Mouse (Mus musculus) urinary bladder, postnatal 25 days (tissue): ENCODE results near the gene Padi1.
A peak's percentile ranks its signal among the peaks of the same experiment; 100 is the strongest.

Experiments
- DNase-seq: peaks from one replicate; pipeline ENCODE4 v3.0.0; 2022; ENCODE audit warnings: low spot score

The Padi1 gene

DNA sequence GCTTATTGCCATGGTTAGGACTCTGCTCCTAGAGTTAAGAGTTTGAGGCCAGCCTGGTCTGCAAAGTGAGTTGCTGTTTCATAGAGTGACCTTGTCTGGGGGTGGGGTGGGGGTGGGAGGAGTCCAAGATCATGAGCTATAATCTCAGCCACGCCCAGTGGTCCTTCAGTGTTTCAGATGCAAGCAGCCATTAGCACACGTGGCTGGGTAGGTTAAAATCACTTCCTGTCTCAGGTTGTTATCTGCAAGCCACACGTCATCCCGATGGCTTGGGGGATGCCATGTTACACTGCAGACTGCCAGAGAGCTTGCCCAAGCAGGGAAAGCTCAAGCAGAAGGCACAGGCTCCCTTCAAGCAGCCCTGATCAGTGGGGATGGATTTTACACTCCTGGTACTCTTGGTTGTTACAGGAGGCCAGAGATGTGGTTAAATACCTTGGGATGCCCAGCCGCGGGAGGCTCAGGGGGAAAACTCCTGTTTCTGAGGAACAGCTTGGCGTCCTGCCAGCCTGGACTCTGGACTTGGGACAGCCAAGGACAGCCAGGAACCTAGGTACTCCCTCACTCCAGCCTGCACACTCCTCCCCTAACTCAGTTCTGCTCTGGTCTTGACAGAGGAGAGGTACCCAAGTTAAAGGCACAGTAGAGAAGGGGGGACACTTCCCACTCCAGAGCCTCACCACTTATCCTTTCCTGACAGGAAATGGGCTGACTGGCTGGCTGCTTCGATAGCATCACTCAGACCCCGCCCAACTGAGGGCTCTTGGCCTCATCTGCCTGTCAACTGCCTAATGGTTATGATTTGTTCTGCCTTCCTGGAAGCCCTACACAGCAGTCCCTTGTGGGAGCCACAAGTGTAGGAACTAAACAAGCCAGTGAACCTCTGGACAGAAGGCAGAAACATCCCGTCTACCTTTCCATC lies 29.3 kb downstream of the Padi1 start:
- no peak for DNase-seq

DNA sequence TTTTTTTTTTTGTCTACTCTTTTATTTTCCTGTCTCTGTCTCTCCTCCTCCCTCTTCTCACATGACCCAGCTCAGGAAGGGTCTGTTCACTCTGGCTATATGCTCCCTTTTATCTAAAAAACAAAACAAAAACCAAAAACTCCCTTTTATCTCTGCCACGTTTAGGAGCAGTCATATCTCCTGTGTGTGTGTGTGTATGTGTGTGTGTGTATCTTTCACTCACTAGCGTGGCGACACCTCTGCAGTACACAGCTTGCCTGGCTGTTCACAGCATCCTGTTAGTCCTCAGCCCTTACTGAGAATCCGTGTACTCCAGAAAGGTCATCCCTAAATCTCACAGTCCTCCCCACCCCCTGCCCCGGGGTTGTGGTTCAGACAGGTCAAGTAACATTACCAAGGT lies 30.1 kb downstream of the Padi1 start:
- no peak for DNase-seq

DNA sequence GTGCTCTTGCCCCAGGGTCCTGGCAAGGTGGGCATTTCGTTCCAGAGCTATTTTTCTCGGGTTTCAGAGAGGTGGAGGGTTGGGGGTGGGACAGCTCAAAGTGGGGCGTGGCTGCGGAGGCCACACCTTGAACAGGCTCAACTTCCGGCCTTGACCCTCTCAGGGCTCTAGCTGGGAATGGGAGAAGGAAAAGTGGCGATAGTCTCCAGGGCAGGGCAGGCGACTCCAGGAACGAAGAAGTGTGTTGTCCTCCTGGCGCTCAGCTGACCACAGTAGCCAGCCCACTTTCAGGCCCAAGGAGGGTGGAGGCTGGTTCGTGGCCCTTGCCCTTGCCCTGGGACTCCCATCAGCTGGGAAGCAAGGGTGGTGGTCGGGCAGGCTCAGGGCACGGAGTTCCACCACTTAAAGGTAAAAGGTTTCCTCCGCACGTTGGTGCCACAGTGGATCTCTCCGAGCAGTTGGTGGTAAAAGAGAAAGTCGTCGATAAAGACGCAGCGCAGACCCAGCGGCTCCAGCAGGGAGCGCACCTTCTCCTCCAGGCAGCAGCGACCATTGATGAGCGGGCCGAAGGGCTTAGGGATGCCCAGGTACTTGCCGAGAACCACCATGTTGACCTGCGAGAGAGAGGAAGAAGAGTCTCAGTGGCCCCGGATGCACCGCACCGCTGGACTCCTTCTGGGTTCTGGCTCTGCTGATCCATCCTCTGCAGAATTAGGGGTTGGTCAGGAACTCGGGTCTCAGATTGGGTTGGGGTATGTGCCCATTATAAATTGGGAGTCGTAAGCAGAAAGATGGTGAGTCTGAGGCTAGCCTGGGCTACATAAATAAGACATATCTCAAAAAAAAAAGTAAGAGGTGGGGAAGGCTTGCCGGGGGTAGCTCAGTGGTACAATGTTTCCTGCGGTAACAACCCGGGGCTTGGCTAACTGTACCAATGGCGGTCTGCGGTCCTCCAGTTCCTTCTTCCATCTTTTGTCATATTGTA lies 31.0 kb downstream of the Padi1 start:
- DNase-seq, result peak; percentile 48

DNA sequence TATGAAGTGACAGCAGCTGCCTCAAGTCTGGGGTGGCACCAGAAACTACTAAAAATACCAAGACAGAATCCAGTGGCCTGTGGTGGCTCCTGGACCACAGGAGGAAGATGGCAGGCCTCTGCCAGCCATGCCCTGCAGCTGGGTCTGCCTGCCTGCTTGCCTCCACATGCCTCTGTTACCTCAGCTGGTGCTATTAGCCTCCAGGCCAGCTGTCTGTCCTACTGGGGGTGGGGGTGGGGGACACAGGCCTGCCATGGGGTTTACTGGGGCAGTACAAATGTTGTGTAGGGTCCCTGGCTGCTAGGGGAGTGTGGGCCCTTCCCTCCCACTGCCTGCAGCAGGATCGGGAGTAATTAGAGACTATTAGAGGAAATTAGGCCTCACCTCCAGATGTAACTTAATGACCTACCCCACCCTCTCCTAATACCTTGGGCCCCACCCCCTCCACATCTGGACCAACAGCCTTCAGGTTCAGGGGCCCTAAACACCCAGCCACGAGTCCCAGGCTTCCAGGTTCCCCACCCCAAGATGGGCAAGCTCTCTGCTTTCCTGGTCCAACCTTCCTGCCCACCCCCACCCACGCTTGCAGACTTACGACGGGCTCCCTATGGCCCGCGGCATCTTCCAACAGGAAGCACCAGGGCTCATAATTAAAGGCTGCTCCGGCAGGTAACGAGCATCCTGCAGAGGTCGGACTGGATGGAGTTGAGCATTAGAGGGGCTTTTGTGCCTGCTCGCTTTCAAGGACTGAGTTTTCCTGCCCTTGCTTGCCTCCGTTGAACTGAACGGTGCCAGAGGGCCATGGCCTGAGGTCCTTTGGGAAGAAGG lies 32.0 kb downstream of the Padi1 start:
- no peak for DNase-seq

DNA sequence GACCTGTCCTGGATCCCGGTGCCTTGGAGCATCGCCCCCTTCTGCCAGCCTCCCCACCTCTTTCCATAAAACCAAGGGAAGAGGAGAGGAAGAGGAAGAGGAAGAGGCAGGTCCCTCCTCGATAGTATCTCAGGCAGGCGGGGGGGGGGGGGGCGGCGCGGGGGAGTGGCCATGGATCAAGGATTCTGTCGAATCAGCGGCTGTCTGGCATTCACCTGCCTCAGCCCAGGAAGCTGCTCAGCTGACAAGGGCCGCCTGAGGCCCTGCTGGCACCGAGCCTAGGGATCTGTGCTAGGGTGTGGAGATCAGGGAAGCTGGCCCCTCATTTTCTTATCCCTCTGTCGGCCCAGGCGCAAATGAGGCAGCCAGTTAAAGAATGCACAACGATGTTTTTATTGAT lies 33.0 kb downstream of the Padi1 start:
- DNase-seq, result no peak

DNA sequence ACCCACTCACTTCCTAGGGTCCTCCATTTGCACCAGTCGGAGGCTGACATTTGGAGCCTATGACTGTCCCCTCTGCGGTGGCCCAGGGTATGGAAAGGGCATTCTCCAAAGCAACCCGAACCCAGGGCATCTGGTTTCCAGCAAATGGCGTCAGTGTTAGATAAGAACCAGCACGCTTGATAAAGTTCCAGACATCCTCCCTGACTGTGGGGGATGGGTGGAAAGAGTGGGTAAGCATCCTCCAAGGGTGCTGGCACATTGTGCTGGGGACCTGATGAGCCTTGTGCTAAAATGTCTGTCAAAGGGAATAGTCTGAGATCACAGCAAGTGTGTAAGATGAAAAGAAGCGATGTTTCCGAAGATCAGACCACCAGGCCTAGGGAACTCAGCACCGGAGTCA lies 33.4 kb downstream of the Padi1 start:
- no peak for DNase-seq

DNA sequence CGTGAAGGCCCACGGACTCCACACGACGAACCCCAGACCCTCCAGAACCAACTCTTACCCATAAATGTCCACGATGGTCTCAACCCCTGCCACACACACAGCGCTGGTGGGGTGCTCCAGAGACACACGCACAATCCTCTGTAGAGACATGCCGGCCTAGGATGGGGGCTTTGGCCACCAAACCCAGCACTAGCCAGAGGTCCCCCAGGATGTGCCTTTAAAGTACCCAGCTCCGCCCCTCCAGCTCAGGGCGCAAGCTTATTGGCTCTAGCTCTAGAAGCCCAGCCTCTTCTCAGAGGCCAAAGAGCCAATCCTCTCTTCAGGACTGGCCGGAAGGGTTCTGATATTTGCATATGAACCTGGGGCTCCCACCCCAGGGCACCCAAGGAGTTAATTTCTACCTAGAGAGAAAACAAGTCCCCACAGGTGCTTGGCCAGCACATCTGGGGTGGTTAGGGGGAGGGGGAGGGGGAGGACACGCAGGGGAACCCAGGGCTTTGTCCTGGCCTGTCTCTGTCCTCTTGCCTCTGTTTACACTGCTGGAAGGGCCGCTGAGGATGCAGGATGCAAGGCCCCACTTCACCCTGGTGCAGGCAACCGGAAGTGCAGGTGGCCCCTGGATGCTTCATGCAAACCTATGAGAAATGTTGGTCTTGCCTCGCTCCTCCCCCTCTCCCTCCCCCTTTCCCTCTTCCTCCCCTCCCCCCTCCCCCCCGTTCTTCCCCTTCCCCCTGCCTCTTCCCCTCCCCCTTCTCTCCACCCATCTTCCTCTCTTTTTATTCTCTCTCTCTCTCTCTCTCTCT lies 34.9 kb downstream of the Padi1 start, which contains the start of gene Padi3:
TSS of gene Padi3 (minus strand) at position 191 of the 803 bp plus-strand sequence.
- no peak for DNase-seq

DNA sequence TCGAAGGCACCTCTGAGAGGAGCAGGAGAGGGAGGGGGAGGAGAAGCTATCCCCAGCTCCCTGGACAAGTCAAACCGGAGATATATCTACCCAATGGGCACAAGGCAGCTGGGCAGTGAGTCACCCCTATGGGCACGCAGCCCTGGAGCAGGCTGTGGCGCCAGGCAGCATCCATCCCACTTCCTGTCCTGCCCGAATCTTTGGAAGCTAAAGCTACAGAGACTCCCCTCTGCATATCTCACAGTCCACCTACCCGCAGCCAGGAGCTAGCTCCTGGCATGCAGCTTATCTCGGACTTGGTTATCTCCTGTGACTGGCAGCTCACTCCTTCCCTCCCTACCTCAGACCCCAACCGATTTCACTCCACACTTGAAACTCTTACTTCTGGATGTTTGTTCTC lies 36.5 kb downstream of the Padi1 start:
- DNase-seq, result no peak

DNA sequence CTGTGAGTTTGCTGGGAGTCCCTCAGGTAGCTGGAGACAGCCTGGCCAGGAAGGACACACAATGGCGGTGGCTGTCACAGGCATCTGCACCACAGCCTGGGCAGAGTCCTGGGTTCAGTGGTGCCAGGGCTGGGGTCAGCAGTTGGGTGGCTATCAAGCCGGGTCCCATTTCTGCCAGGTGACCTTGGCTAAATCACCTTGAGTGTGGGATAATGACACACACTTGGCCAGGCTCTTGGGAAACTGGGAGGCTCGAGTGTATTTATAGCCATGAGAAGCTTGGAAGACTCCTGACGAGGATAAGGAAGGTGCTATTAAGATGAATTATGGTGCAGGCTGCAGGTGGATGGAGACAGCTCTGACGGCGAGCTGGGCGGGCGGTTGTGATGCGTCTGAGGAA lies 41.0 kb downstream of the Padi1 start:
- DNase-seq, result no peak

DNA sequence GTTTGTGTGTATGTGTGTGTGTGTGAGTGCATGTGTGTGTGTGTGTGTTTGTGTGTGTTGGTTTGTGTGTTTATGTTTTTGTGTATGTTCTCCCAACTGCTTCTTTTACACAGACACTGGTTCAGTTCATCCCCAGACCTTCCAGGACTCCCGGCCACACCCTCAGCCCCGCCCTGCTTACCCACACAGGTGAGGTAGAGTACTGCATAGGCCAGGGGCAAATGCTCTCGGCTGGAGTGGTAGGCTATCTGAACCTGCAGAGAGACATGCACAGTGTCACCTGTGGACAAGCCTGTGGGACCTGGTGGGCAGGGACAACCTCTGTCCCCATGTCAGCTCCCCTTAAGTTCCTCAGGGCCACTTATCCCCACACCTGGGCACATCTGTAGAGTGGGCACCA lies 44.2 kb downstream of the Padi1 start:
- no peak for DNase-seq

DNA sequence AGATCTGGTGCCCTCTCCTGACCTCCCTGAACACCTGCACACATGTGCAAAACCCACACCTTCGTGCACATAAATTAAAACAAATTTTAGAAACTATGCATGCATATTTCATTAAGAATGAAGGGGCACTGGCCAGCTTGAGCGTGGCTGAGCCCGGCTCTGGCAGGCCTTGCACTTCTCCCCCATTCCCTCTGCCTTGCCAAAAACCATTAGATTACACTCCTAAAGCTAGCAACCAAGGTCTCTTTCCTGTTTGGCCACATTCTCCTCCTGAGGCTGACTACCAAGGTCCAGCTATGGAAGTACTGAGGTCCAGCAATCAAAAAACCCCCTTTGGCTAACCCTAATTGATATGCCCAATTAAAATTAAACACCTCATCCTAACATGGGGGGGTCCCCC lies 48.8 kb downstream of the Padi1 start:
- DNase-seq, result no peak

DNA sequence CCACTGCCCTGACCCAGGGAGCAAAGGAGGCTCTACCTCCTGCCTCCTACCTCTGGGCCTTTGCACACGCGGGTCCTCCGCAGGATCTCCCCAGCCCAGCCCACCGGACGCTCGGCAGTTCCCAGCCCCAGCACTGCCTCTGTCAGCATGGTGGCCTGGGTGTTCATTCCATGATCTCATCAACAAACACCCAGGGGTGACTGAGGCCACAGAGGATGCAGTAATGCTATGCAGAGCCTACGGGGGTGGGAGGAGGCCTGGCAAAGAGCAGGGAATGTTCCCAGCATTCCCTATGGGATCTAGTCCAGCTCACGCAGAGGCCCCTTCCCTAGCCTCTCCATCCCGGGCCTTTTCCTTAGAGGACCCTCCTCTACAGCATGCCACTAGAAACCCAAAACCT lies 50.9 kb downstream of the Padi1 start:
- no peak for DNase-seq

DNA sequence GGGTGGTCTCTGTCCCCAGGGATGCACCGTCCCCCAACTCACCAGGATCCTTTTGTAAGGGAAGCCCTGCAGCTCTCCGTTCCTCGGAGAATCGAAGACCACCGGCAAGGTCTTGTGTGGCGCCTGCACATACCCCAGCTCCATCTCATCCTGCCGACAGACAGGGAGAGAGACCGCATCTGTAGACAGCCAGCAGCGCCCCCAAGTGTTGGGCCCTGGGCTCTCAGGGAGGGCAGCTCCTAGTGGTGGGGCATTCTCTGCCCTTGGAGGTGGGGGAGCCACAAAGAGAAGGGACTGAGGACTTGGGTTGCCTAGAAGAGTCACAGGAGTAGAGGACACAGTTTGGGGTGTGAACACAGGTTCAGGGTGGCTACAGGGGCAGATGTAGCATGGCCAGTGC lies 51.8 kb downstream of the Padi1 start:
- DNase-seq, result no peak

DNA sequence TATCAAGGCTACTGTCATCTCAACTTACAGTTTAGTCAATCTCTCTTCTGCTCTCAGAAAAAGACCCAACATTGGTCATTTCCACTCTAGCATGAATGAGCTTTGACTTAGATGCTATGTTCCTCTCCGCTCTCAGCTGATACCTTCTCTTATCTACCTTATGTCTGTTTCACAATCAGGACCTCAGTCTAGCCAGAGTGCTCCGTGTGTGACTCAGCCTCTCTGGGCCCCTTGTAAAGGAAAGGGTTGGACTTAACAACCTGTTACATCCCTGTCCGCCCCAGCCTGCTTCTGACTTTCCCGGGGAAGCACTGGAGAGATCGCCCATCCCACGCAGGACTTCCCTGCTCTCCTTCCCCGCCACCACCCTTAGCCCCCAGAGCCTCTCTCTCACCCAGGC lies 53.0 kb downstream of the Padi1 start:
- no peak for DNase-seq

DNA sequence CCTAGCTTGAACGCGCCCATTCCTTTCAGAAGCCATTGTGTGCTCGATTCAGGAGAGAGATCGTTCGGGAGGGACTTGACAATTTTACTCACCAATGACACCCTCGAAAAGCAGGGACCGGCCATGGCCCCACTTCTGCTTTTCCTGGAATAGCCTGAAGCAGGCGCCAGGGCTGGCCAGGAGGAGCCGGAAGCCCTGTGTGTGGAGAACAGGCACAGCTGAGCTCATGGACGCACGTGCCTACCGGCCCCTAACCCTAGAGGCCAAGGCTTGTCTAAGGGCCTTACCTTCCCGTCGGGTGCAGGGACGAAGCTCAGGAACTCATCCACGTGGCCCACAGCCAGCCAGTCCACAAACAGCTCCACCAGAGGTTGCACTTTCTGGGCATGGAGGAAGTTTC lies 54.5 kb downstream of the Padi1 start:
- no peak for DNase-seq

DNA sequence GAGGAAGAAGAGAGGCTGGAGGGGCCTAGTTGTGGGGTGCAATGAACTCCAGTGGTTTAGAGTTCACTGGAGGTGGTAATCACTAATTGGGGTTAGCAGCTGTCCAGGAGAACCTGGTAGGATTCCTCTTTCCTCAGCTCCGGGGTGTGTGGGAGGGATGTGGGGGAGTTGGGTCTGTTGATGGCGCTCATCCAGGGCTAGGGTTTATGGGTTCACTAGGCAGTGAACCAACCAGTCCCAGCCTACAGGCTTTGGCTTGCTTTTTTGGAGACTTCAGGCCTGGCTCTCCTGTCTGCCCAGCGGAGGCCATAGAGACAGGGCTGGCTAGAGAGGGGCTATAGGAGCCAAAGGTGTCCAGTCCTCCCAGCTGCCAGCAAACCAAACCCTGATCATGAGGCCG lies 55.6 kb downstream of the Padi1 start:
- DNase-seq, result no peak

DNA sequence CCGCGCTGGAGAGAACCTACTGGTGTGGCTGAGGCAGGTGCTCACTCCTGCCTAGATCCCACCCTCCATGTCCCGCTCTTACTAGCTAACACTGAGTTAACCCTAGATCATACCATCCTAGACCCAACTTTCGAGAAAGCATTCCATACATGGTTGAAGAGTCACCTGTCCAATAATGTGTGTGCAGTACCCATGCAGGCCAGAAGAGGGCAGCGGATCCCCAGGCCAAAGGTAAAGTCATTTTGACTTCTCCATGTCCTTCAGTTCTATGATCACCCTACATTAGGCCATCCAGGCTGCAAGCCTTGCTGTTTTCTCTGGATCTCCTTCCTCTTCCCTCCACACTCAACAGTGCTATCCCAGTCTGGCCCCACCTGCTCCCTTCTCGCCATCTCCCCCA lies 56.6 kb downstream of the Padi1 start:
- peak; percentile 68 for DNase-seq

DNA sequence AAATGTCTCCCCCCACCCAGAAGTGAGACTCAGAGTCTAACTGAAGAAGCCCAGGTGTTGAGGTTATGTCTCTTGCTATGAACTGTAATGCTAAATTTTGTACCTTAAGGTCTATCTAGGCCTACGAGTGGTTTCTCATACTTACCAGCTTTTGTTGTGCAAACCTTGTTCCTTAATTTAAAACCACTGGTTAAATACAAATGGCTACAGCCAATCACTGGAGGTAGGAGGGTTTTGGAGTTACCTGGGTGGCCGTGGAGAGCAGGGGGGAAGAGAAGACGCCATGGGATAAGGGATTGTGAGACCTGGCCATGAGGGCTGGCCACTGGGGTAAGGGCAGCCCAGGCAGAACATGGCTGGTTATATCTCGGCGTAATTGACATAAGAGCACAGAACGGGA lies 57.3 kb downstream of the Padi1 start:
- DNase-seq, result no peak

DNA sequence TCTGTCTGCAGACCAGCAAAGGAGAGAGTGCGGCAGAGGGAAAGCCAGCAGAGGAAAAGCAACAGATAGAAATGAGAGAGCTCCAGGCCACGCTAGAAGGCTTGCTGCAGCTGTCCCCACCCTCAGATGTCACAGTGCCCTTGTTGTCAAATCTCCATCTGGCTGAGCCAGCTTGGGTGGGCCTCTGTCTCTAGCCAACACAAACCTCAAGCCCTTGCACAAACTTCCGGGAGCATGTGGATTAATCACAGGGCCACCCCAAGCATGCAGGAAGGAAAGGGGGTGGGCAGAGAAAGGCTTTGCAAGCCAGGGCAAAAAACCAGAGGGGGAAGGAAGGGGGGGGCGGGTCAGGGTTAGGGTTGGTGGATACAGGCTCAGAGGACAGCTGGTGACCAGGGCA lies 58.2 kb downstream of the Padi1 start:
- peak; percentile 22 for DNase-seq

DNA sequence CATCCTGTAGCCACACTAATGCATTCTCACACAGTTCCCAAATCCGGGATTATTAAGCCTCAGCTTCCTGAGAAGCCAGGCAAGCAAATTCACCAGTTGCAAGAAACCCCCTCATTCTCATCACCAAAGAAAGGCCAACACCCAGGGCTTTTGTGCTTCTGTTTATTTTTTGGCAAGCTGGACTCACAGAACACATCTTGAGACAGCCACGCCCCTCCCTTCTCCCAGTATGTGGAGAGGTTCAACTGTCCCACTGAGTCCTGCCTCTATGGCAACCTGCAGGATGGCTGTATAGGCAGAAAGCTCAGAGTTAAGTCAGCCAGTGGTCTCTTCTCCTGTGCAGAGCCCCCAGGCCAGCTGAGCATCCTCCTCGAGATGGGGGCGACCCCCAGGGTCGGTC lies 60.4 kb downstream of the Padi1 start:
- no peak for DNase-seq

DNA sequence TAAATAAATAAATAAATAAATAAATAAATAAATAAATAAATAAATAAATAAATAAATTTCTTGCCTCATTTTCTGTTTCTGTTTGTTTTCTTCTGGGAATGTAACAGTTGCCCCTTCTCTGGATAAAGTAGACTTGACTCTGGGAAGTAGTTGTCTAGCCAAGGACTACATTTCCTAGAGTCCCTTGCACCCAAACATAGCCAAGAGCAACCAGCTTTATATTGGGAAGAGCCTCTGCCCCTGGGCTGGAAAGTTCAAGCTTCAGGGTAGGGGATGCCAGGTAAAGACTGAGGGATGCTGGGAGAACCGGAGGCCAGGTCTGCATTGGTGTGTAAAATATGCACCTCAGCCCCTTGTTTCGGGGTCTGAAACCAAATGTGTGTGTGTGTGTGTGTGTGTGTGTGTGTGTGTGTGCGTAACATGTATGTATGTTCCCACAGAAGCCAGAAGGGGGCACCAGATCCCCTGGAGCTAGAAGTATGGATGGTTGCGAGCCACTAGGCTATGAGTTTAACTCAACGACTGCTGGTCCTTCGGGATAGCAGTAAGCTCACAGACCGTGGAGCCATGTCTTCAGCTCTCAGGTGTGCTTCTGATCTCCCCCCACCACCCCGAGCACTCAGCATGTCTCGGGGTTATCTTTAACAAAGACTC lies 61.2 kb downstream of the Padi1 start:
- no peak for DNase-seq
